Mouse (Mus musculus): ENCODE measurements around the gene Znrf4.

The Znrf4 gene

DNA sequence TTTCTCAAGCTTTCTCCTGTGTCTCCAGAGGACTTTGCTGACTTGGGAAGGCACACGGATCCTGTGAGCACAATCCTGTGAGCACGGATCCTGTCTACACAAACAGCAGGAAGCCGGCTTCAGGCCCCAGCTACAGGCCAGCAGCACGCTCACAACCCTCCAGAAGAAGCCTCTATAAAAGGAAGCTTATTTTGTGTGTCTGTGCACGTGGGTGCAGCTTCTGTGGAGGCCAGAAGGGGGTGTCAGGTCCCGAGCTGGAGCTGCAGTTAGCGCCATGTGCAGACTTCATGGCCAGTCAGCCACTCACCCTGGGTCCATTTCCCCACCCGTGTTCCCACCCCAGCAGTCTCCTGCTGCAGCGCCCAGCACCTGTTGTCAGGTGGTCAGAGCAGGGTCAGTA is 43.9 kb downstream of the Znrf4 start:
- no peak for DNase-seq (ENCODE audit: low spot score)

GRCm38 (mm10) chr17:56467456-56467884 is 44.8 kb downstream of the Znrf4 start:
- no peak for DNase-seq (ENCODE audit: low spot score)

GRCm38 (mm10) chr17:56466747-56467146 is 45.5 kb downstream of the Znrf4 start:
- DNase-seq (ENCODE audit: low spot score) = no peak

DNA sequence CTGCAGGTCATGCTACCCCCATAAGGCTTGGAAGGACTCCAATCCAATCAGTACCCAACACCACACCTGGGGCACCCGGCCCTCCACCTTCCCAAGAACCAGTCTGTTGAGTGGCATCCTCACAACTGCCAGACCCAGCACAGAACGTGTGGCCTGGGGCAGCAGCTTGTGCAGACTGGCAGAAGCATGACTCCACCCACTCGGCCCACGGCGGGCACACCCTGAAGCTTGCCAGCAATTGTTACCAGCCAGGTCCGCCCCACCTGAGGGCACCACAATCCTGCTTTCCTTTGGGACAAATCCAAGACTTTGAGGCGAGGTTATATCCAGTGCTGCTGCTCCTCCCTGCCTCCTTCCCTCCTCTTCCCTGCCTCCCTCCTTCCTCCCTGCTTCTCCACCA is 47.4 kb downstream of the Znrf4 start:
- no peak for DNase-seq (ENCODE audit: low spot score)

DNA sequence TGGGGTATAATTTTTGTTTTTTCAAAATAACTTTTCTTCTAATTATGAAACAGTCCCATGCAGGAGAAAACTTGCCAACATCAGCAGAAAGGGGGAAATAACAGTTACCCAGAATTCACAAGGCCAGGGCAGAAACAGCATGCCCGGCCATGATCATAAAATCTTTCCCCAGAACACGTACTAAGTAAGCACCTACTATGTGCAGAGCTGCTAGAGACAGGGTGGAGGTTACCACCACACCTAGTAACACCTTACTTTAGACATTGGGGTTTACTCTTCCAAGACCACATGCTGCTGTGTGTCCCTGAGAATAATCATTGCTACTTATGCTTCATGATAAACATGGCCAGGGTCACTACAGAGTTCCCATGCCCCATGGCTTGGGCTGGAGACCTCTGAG is 47.9 kb downstream of the Znrf4 start:
- DNase-seq (ENCODE audit: low spot score) = no peak

GRCm38 (mm10) chr17:56463500-56463899 is 48.7 kb downstream of the Znrf4 start:
- no peak for DNase-seq (ENCODE audit: low spot score)

DNA sequence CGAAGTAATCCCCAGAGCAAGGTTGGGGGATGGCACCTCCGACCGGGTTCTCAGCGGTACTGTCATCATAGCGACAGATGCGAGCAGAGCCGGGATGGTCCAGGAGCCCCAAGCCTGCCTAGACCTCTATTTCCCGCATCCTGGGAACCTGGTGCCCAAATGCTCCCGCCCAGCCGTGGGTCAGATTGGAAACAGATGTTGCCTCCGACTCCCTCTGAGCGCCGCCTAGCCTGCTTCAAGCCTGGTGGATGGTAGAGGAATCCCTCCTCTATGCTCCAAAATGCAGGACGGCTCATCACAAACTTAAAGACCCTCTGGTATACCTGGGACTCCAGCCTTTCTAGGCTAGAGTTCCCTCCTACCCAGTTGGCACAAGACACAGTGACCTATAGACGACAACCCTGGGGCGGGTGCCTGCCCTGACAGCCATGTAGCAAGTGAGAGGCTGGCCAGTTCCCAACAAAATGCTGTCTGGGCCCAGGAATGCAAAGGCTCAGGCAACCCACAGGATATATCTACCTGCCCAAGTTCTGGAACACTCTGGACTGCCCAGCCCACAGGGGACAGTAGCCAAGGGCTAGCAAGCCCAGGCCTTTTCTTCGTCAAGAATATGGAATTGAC is 49.3 kb downstream of the Znrf4 start:
- peak; percentile 81 for DNase-seq (ENCODE audit: low spot score)

- DNase-seq (ENCODE audit: low spot score) = peak; percentile 99
Observed at GRCm38 (mm10) chr17:56461771-56462743, 50.2 kb downstream of the Znrf4 start.

Measured in embryo, embryonic 10 days (tissue).